Mouse (Mus musculus): ENCODE results near the gene Ola1. TPM values are rescaled to one million over a fixed set of nuclear protein-coding genes. Genes with fewer than 3 reads are reported as not detected.

Gene Ola1
- polyA plus RNA-seq, 1 experiment from 2014 or later = 91.9 TPM

GRCm38 (mm10) chr2:73263172-73263765 lies 44.5 kb upstream of the Ola1 start:
- Histone ChIP-seq H3K36me3 (ENCODE audit: control insufficient read depth, insufficient read depth, low read length) (no peaks in the 10 kb centered on the region), H3K27me3 (ENCODE audit: control insufficient read depth, insufficient read depth, low read length) (peaks cover 61% of the 10 kb centered on the region), H3K4me1 (ENCODE audit: control insufficient read depth, insufficient read depth, low read length) (peaks cover 6% of the 10 kb centered on the region; the same call in 1 of the 2 replicates), H3K4me2 (ENCODE audit: low read length) (peak overlapping the region; percentile 48), H3K9me3 (ENCODE audit: control insufficient read depth, low read length) (no peaks in the 10 kb centered on the region), H3K27ac (replicated peaks; ENCODE audit: low read depth, low read length) (no peak overlapping the region), H3K9ac (replicated peaks; ENCODE audit: low read length) (no peak overlapping the region), H3K4me3 (replicated peaks; ENCODE audit: low read depth, low read length) (peak overlapping the region; percentile 22)
- ATAC-seq (ENCODE audit: low FRiP score, low TSS enrichment) (no peak), DNase-seq (peak; percentile 43)
- 6% methylated on average over 16 of the region's 16 CpGs for WGBS

GRCm38 (mm10) chr2:73248701-73249100 lies 30.0 kb upstream of the Ola1 start:
- H3K4me2 ChIP-seq (ENCODE audit: low read length) = no peak overlapping the region
- no peaks in the 10 kb centered on the region for H3K36me3 ChIP-seq (ENCODE audit: control insufficient read depth, insufficient read depth, low read length)
- no peak overlapping the region for H3K9ac ChIP-seq (replicated peaks; ENCODE audit: low read length)
- H3K9me3 ChIP-seq (ENCODE audit: control insufficient read depth, low read length) = no peaks in the 10 kb centered on the region
- 36% methylated on average over 4 of the region's 4 CpGs for WGBS
- no peaks in the 10 kb centered on the region for H3K27me3 ChIP-seq (ENCODE audit: control insufficient read depth, insufficient read depth, low read length)
- no peak for DNase-seq
- H3K27ac ChIP-seq (replicated peaks; ENCODE audit: low read depth, low read length) = no peak overlapping the region
- H3K4me3 ChIP-seq (replicated peaks; ENCODE audit: low read depth, low read length) = no peak overlapping the region
- no peaks in the 10 kb centered on the region for H3K4me1 ChIP-seq (ENCODE audit: control insufficient read depth, insufficient read depth, low read length)
- ATAC-seq (ENCODE audit: low FRiP score, low TSS enrichment) = no peak

GRCm38 (mm10) chr2:73241299-73241698 lies 22.6 kb upstream of the Ola1 start:
- H3K36me3 ChIP-seq (ENCODE audit: control insufficient read depth, insufficient read depth, low read length) = no peaks in the 10 kb centered on the region
- no peak overlapping the region for H3K9ac ChIP-seq (replicated peaks; ENCODE audit: low read length)
- DNase-seq (no peak), ATAC-seq (ENCODE audit: low FRiP score, low TSS enrichment) (no peak)
- no peaks in the 10 kb centered on the region for H3K27me3 ChIP-seq (ENCODE audit: control insufficient read depth, insufficient read depth, low read length)
- H3K4me3 ChIP-seq (replicated peaks; ENCODE audit: low read depth, low read length) = no peak overlapping the region
- H3K4me1 ChIP-seq (ENCODE audit: control insufficient read depth, insufficient read depth, low read length) = no peaks in the 10 kb centered on the region
- 88% methylated on average over 4 of the region's 4 CpGs for WGBS
- no peak overlapping the region for H3K27ac ChIP-seq (replicated peaks; ENCODE audit: low read depth, low read length)
- H3K4me2 ChIP-seq (ENCODE audit: low read length) = no peak overlapping the region
- H3K9me3 ChIP-seq (ENCODE audit: control insufficient read depth, low read length) = no peaks in the 10 kb centered on the region

- no peak overlapping the region for H3K4me2 ChIP-seq (ENCODE audit: low read length)
- no peaks in the 10 kb centered on the region for H3K9me3 ChIP-seq (ENCODE audit: control insufficient read depth, low read length)
Observed at GRCm38 (mm10) chr2:73231081-73231480, 12.4 kb upstream of the Ola1 start.

GRCm38 (mm10) chr2:73213871-73214659 lies 4.7 kb downstream of the Ola1 start:
- H3K9ac ChIP-seq (replicated peaks; ENCODE audit: low read length) = peak overlapping the region; percentile 86
- under 1% methylated on average over 66 of the region's 68 CpGs for WGBS
- H3K4me3 ChIP-seq (replicated peaks; ENCODE audit: low read depth, low read length) = peak overlapping the region; percentile 72
- peak; percentile 96 for ATAC-seq (ENCODE audit: low FRiP score, low TSS enrichment)
- H3K9me3 ChIP-seq (ENCODE audit: control insufficient read depth, low read length) = no peaks in the 10 kb centered on the region
- H3K27ac ChIP-seq (replicated peaks; ENCODE audit: low read depth, low read length) = peak overlapping the region; percentile 52; the same call in 1 of the 2 replicates
- H3K27me3 ChIP-seq (ENCODE audit: control insufficient read depth, insufficient read depth, low read length) = no peaks in the 10 kb centered on the region
- H3K36me3 ChIP-seq (ENCODE audit: control insufficient read depth, insufficient read depth, low read length) = peaks cover 12% of the 10 kb centered on the region
- DNase-seq = peak; percentile 93
- H3K4me1 ChIP-seq (ENCODE audit: control insufficient read depth, insufficient read depth, low read length) = 0 out of 2 replicates have a peak, but pooled peaks cover 3% of the 10 kb centered on the region
- peak overlapping the region; percentile 68 for H3K4me2 ChIP-seq (ENCODE audit: low read length)

More at GRCm38 (mm10) chr2:73231081-73231480, 12.4 kb upstream of the Ola1 start:
- Histone ChIP-seq H3K4me3 (replicated peaks; ENCODE audit: low read depth, low read length) (no peak overlapping the region), H3K27me3 (ENCODE audit: control insufficient read depth, insufficient read depth, low read length) (no peaks in the 10 kb centered on the region), H3K4me1 (ENCODE audit: control insufficient read depth, insufficient read depth, low read length) (no peaks in the 10 kb centered on the region), H3K27ac (replicated peaks; ENCODE audit: low read depth, low read length) (no peak overlapping the region), H3K9ac (replicated peaks; ENCODE audit: low read length) (no peak overlapping the region), H3K36me3 (ENCODE audit: control insufficient read depth, insufficient read depth, low read length) (no peaks in the 10 kb centered on the region)
- no peak for DNase-seq
- ATAC-seq (ENCODE audit: low FRiP score, low TSS enrichment) = no peak
- WGBS = 46% methylated on average over 3 of the region's 3 CpGs

- Histone ChIP-seq H3K4me3 (replicated peaks; ENCODE audit: low read depth, low read length) (peak overlapping the region; percentile 72), H3K27ac (replicated peaks; ENCODE audit: low read depth, low read length) (no peak overlapping the region), H3K4me1 (ENCODE audit: control insufficient read depth, insufficient read depth, low read length) (0 out of 2 replicates have a peak, but pooled peaks cover 3% of the 10 kb centered on the region), H3K4me2 (ENCODE audit: low read length) (peak overlapping the region; percentile 68), H3K9ac (replicated peaks; ENCODE audit: low read length) (peak overlapping the region; percentile 86), H3K36me3 (ENCODE audit: control insufficient read depth, insufficient read depth, low read length) (peaks cover 12% of the 10 kb centered on the region), H3K9me3 (ENCODE audit: control insufficient read depth, low read length) (no peaks in the 10 kb centered on the region), H3K27me3 (ENCODE audit: control insufficient read depth, insufficient read depth, low read length) (no peaks in the 10 kb centered on the region)
- no peak for ATAC-seq (ENCODE audit: low FRiP score, low TSS enrichment)
- WGBS = 24% methylated on average over 7 of the region's 7 CpGs
- no peak for DNase-seq
Observed at GRCm38 (mm10) chr2:73213539-73213870, 5.2 kb downstream of the Ola1 start.

GRCm38 (mm10) chr2:73204328-73204727 lies 14.4 kb downstream of the Ola1 start:
- DNase-seq (no peak), ATAC-seq (ENCODE audit: low FRiP score, low TSS enrichment) (no peak)
- no peaks in the 10 kb centered on the region for H3K27me3 ChIP-seq (ENCODE audit: control insufficient read depth, insufficient read depth, low read length)
- H3K27ac ChIP-seq (replicated peaks; ENCODE audit: low read depth, low read length) = no peak overlapping the region
- H3K36me3 ChIP-seq (ENCODE audit: control insufficient read depth, insufficient read depth, low read length) = no peaks in the 10 kb centered on the region
- no peak overlapping the region for H3K4me3 ChIP-seq (replicated peaks; ENCODE audit: low read depth, low read length)
- WGBS = 92% methylated on average over 6 of the region's 6 CpGs
- H3K4me2 ChIP-seq (ENCODE audit: low read length) = no peak overlapping the region
- no peak overlapping the region for H3K9ac ChIP-seq (replicated peaks; ENCODE audit: low read length)
- H3K4me1 ChIP-seq (ENCODE audit: control insufficient read depth, insufficient read depth, low read length) = no peaks in the 10 kb centered on the region
- H3K9me3 ChIP-seq (ENCODE audit: control insufficient read depth, low read length) = no peaks in the 10 kb centered on the region

- Histone ChIP-seq H3K36me3 (ENCODE audit: control insufficient read depth, insufficient read depth, low read length) (no peaks in the 10 kb centered on the region), H3K4me1 (ENCODE audit: control insufficient read depth, insufficient read depth, low read length) (no peaks in the 10 kb centered on the region), H3K4me3 (replicated peaks; ENCODE audit: low read depth, low read length) (no peak overlapping the region), H3K9ac (replicated peaks; ENCODE audit: low read length) (no peak overlapping the region), H3K27ac (replicated peaks; ENCODE audit: low read depth, low read length) (no peak overlapping the region), H3K4me2 (ENCODE audit: low read length) (no peak overlapping the region), H3K27me3 (ENCODE audit: control insufficient read depth, insufficient read depth, low read length) (no peaks in the 10 kb centered on the region), H3K9me3 (ENCODE audit: control insufficient read depth, low read length) (no peaks in the 10 kb centered on the region)
- no peak for ATAC-seq (ENCODE audit: low FRiP score, low TSS enrichment)
- WGBS = 97% methylated on average over 2 of the region's 2 CpGs
- no peak for DNase-seq
Observed at GRCm38 (mm10) chr2:73188488-73188887, 30.2 kb downstream of the Ola1 start.

GRCm38 (mm10) chr2:73185185-73185584 lies 33.5 kb downstream of the Ola1 start:
- Histone ChIP-seq H3K4me1 (ENCODE audit: control insufficient read depth, insufficient read depth, low read length) (no peaks in the 10 kb centered on the region), H3K4me2 (ENCODE audit: low read length) (no peak overlapping the region), H3K4me3 (replicated peaks; ENCODE audit: low read depth, low read length) (no peak overlapping the region), H3K9me3 (ENCODE audit: control insufficient read depth, low read length) (no peaks in the 10 kb centered on the region), H3K27ac (replicated peaks; ENCODE audit: low read depth, low read length) (no peak overlapping the region), H3K36me3 (ENCODE audit: control insufficient read depth, insufficient read depth, low read length) (no peaks in the 10 kb centered on the region), H3K27me3 (ENCODE audit: control insufficient read depth, insufficient read depth, low read length) (no peaks in the 10 kb centered on the region), H3K9ac (replicated peaks; ENCODE audit: low read length) (no peak overlapping the region)
- DNase-seq (no peak), ATAC-seq (ENCODE audit: low FRiP score, low TSS enrichment) (no peak)
- WGBS = 91% methylated on average over 3 of the region's 3 CpGs

All from midbrain, embryonic 14.5 days (tissue).